Mouse (Mus musculus) brain, embryonic 14.5 days (tissue): Measurements from ENCODE around the gene Aamp. TPM values are rescaled to one million over a fixed set of nuclear protein-coding genes. Genes with fewer than 3 reads are reported as not detected.

Source experiments
- DNase-seq: peaks from one replicate; pipeline ENCODE4 v3.0.0-alpha.2; 2011; ENCODE audit warnings: low read depth
- CTCF ChIP-seq: fragments of 200-500 bp; IDR thresholded peaks from 2 replicates; pipeline ENCODE4 v1.5.1; 2012; ENCODE audit warnings: inconsistent platforms, mild to moderate bottlenecking, moderate library complexity, borderline replicate concordance; ENCODE audit not compliant: insufficient read depth, insufficient read length; ENCODE audit errors: extremely low read depth
- POLR2A ChIP-seq: fragments of 200-500 bp; IDR thresholded peaks from 2 replicates; pipeline ENCODE4 v1.6.1; 2012; ENCODE audit warnings: mild to moderate bottlenecking, inconsistent platforms, borderline replicate concordance; ENCODE audit not compliant: poor library complexity, insufficient read depth, insufficient read length, severe bottlenecking; ENCODE audit errors: extremely low read depth
- polyA plus RNA-seq: library from polyadenylated mRNA; depleted of rRNA; stranded (reverse); fragments of >200 nt; gene quantifications from 2 replicates; pipeline ENCODE4 v1.2.3, GENCODE M21; 2012

Gene Aamp
- polyA plus RNA-seq, 1 experiment, result 161 TPM

- TF ChIP-seq CTCF (no peak), POLR2A (no peak)
- no peak for DNase-seq
Measured at GRCm38 (mm10) chr1:74275015-74275414, 9.5 kb downstream of the Aamp start.

GRCm38 (mm10) chr1:74271659-74272058 lies 12.9 kb downstream of the Aamp start:
- DNase-seq, result no peak

GRCm38 (mm10) chr1:74268750-74269149 lies 15.8 kb downstream of the Aamp start:
- TF ChIP-seq CTCF (no peak), POLR2A (no peak)
- no peak for DNase-seq

More at GRCm38 (mm10) chr1:74271659-74272058, 12.9 kb downstream of the Aamp start:
- no peak for TF ChIP-seq POLR2A
- TF ChIP-seq CTCF, result no peak

GRCm38 (mm10) chr1:74262510-74262909 lies 22.0 kb downstream of the Aamp start:
- DNase-seq, result no peak
- TF ChIP-seq POLR2A, result no peak
- TF ChIP-seq CTCF, result no peak

- no peak for DNase-seq
- TF ChIP-seq POLR2A (no peak), CTCF (no peak)
Measured at GRCm38 (mm10) chr1:74256782-74257181, 27.8 kb downstream of the Aamp start.

- DNase-seq, result no peak
- TF ChIP-seq POLR2A, result no peak
- TF ChIP-seq CTCF, result no peak
Measured at GRCm38 (mm10) chr1:74255704-74256345, 28.7 kb downstream of the Aamp start.

- no peak for DNase-seq
Measured at GRCm38 (mm10) chr1:74250096-74250495, 34.4 kb downstream of the Aamp start.

GRCm38 (mm10) chr1:74249331-74249980 lies 35.1 kb downstream of the Aamp start:
- TF ChIP-seq CTCF, result no peak
- no peak for TF ChIP-seq POLR2A
- DNase-seq, result no peak

More at GRCm38 (mm10) chr1:74250096-74250495, 34.4 kb downstream of the Aamp start:
- TF ChIP-seq CTCF, result no peak
- TF ChIP-seq POLR2A, result no peak

- no peak for DNase-seq
- no peak for TF ChIP-seq CTCF
- TF ChIP-seq POLR2A, result no peak
Measured at GRCm38 (mm10) chr1:74248799-74249198, 35.7 kb downstream of the Aamp start.

- no peak for TF ChIP-seq POLR2A
- no peak for TF ChIP-seq CTCF
- DNase-seq, result no peak
Measured at GRCm38 (mm10) chr1:74245525-74245924, 39.0 kb downstream of the Aamp start.

GRCm38 (mm10) chr1:74240832-74241231 lies 43.7 kb downstream of the Aamp start:
- no peak for DNase-seq
- TF ChIP-seq CTCF (no peak), POLR2A (no peak)

GRCm38 (mm10) chr1:74240311-74240710 lies 44.2 kb downstream of the Aamp start:
- no peak for DNase-seq
- no peak for TF ChIP-seq POLR2A
- TF ChIP-seq CTCF, result no peak

GRCm38 (mm10) chr1:74239618-74240017 lies 44.9 kb downstream of the Aamp start:
- TF ChIP-seq CTCF (no peak), POLR2A (no peak)
- no peak for DNase-seq

GRCm38 (mm10) chr1:74239162-74239561 lies 45.4 kb downstream of the Aamp start:
- TF ChIP-seq POLR2A, result no peak
- TF ChIP-seq CTCF, result no peak
- no peak for DNase-seq
